Mouse (Mus musculus) MEL-GATA-1-ER (cell line): ENCODE results near the gene Ptcd2.

Experiments used
- DNase-seq: peaks from one replicate; pipeline ENCODE4 v3.0.0-alpha.2; 2012; ENCODE audit warnings: low read depth; ENCODE audit errors: extremely low read depth

Ptcd2 gene

GRCm38 (mm10) chr13:99344599-99345575, at the start of gene Ptcd2, which contains the start of gene Mrps27:
TSS of gene Ptcd2 (minus strand) at chr13:99344705.
TSS of gene Mrps27 (plus strand) at chr13:99344786.
- DNase-seq = peak; percentile 76

- DNase-seq = no peak
Observed at GRCm38 (mm10) chr13:99393128-99393527, 48.6 kb upstream of the Ptcd2 start.

GRCm38 (mm10) chr13:99391417-99391816, 46.9 kb upstream of the Ptcd2 start:
- no peak for DNase-seq

GRCm38 (mm10) chr13:99387901-99388811, 43.7 kb upstream of the Ptcd2 start:
- no peak for DNase-seq

- DNase-seq = no peak
Observed at GRCm38 (mm10) chr13:99386341-99386740, 41.8 kb upstream of the Ptcd2 start.

GRCm38 (mm10) chr13:99385911-99386310, 41.4 kb upstream of the Ptcd2 start:
- no peak for DNase-seq

GRCm38 (mm10) chr13:99384555-99385203, 40.2 kb upstream of the Ptcd2 start:
- no peak for DNase-seq

- DNase-seq = peak; percentile 13
Observed at GRCm38 (mm10) chr13:99382373-99382772, 37.9 kb upstream of the Ptcd2 start.

- no peak for DNase-seq
Observed at GRCm38 (mm10) chr13:99378223-99378622, 33.7 kb upstream of the Ptcd2 start.

GRCm38 (mm10) chr13:99377055-99377454, 32.5 kb upstream of the Ptcd2 start:
- no peak for DNase-seq

GRCm38 (mm10) chr13:99375550-99375949, 31.0 kb upstream of the Ptcd2 start:
- DNase-seq = peak; percentile 26

GRCm38 (mm10) chr13:99374191-99374590, 29.7 kb upstream of the Ptcd2 start:
- DNase-seq = no peak

GRCm38 (mm10) chr13:99373684-99374083, 29.2 kb upstream of the Ptcd2 start:
- DNase-seq = no peak

GRCm38 (mm10) chr13:99371285-99371684, 26.8 kb upstream of the Ptcd2 start:
- no peak for DNase-seq

GRCm38 (mm10) chr13:99369103-99369502, 24.6 kb upstream of the Ptcd2 start:
- no peak for DNase-seq

- DNase-seq = no peak
Observed at GRCm38 (mm10) chr13:99367554-99368174, 23.2 kb upstream of the Ptcd2 start.

GRCm38 (mm10) chr13:99366422-99367175, 22.1 kb upstream of the Ptcd2 start:
- DNase-seq = no peak

- DNase-seq = no peak
Observed at GRCm38 (mm10) chr13:99363866-99364265, 19.4 kb upstream of the Ptcd2 start.

- no peak for DNase-seq
Observed at GRCm38 (mm10) chr13:99358921-99359320, 14.4 kb upstream of the Ptcd2 start.
